Mouse (Mus musculus): ENCODE results near the gene 1700030K09Rik.

The 1700030K09Rik gene

DNA sequence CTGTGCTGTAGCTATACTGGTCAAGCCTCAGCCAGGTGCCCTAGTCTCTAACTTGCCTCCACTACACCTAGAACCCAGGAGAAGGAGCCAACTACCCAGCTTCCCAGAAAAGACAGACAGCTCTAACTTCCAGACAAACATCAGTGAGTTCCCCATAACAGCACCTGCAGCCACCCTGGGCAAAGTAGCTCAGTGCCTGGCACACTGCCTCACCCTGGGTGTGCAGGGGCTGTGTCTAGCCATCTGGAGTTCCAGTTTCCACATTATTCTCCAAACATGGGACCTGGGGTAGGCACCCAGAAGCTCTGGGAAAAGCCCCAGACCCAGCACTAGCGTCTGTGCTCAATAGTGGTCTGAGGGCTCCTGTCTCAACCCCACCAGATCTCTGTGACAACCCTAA is 63.8 kb downstream of the 1700030K09Rik start:
- DNase-seq (ENCODE audit: low spot score): no peak

Measured in ovary, postnatal 10 days (tissue).